Mouse (Mus musculus) cerebellum, postnatal 4 days (tissue): ENCODE data around the gene Lsp1.

Source experiments
- DNase-seq, 2 experiments: peaks; one replicate each; pipeline ENCODE4 v3.0.0; 2022; ENCODE audit warnings: low spot score in 2 of 2, mixed read lengths in 1 of 2

Lsp1 gene

DNA sequence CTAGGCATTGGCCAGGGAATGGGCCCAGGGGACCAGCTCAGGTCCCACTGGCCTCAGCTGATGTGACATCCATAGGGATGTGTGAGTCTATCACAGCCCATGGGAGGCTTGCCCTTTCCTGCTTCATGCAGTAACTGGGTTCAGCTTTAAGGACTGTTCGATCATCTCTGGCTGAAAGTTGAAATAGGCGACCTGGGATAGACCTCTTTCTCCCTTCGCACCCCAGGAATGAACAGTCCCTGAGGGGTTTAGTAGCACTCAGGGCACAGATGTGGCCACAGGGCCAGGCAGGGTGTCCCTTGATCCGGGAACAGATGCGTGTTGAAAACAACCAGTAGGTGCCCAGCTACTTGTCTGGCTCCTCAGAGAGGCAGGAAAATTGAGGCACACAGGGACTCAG, 15.7 kb downstream of the Lsp1 start:
- no peak for DNase-seq

DNA sequence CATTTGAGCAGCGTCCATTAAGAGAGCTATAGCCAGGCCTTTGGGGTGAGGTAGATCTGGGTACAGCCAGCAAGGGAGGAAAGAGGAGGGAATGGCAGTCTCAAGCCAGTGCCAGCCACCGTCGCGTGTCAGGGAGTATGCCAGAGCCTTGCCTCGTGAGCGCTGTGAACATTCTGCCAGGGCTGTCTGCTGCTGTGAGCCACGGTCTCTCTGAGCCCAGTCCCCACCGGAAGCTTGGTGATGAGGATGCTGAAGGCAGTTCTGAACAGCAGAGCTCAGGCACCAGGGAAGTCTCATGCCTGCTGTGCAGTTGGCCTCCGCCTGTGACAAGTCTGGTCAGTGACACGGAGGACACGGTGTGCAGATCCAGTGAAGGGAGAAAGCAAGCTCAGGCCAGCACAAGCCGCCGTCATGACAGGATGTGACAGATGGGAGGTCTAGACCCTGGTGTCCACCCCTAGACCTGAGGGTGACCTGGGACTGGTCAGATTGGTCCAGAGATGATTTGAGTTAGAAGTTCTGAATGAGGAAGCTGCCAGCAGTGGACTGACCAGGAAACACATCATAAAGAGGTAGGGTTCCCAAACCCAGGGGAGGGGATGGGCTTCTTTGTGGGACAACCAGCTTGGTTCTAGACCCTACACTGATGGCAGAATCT, 16.3 kb downstream of the Lsp1 start:
- peak in 1 of 2 experiments; percentile 34 for DNase-seq

DNA sequence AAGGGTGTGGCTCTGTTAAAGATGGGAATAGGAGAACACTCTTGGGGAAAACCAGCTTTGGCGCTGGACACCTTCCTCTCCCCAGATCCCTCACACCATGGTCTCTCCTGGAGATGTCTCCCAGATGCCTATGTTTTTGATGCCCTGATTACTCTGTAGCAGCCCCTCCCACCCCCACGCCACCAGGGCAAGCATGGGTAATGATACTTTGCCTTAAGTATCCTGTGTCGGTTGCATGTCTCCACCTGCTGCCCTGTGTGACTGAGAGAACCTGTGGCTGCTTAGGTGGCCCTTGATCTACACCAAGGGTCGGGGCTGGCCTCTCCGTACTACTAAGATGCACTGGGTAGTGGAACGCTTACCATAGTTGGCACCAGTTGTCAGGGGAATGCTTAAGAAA, 17.4 kb downstream of the Lsp1 start:
- no peak for DNase-seq

DNA sequence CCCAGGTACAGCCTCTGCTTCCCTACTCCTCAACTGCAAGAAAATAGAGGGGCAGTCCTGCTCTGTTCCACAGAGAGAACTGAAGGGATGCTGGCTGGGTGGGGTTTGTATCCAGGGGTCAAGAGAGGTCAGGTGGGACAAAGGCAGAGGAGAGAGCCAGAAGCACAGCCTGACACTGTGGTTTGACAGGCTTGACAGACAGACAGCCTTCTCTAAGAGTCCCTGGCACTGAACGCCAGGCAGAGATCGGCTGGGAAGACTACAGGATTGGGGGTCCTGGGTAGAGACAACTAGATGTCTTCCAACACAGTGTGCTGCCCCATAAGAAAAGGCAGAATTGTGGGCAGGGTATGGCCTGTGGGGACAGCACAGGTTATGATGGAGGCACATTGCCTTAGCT, 18.0 kb downstream of the Lsp1 start:
- no peak for DNase-seq

DNA sequence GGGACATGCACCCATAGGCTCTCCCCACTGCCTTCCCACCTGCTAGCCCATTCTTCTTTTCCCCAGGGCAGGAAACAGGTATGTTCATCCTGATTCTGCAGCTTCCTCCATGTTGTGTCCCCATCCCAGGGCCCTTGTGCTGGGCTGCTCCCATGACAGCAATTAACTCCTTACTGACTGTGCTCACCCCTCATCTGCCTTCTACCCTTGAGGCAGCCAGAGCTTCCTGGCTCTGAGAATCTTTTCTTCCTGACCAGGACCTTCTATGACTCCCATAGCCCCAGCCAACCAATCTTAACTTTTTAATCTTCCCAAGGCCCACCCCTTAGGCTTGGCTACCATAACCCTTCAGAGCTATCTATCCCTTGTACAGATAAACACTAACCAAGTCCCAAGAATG, 18.7 kb downstream of the Lsp1 start:
- no peak for DNase-seq

DNA sequence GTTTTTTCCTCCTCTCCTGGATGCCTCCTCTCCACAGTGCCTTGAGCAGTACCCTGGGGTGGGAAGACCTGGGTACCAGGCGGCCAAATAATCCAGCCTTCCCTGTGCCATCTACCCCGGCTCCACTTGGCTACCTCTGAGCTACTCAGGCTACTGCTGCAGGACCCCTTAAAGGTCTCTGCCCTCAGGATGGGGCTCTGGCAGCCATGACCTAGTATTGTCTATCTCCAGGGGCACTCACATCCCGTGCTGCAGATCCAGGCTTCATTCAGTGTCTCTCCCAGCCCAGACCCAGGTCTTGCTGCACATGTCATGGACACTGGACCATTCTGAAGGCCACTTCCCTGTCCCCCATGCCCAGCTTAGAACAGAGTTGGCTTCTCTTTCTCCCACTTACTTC, 19.3 kb downstream of the Lsp1 start:
- DNase-seq = no peak

DNA sequence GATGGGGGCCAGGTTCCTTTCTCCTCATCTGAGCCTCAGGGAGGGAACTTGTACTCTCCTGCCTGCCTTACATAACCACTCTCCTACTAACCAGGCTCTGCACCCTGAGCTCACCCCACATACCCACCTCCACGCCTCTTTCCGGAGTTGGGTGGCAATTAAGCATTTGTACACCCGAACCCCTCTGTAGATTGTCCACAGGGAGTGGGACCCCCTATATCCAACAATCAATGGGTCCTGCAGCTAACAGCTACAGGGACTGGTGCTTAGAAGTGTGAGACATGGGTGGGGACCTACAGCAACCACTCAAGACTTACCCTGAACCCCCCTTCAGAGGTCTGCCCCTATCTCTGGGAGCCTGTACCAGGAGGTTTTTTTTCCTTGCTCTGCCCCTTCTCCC, 20.1 kb downstream of the Lsp1 start:
- DNase-seq = no peak

DNA sequence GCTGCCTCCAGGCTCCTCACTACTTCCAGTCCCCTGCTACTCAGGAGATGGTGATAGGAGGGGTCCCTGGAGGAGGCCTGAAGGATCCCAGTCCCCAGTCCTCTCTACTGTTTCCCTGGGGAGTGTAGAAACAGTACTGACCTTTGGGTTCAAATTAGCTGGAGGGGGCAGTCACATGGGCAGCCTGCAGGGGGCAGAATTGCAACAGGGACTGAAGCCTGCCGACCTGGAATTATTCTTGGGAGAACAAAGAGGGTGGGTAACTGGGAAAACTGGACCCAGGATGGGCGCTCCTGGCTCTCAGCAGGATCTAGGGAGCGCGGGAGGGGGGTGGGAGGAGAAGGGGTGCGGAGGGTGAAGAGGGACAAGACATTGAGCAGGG, 20.6 kb downstream of the Lsp1 start:
- peak in 1 of 2 experiments; percentile 63 for DNase-seq

DNA sequence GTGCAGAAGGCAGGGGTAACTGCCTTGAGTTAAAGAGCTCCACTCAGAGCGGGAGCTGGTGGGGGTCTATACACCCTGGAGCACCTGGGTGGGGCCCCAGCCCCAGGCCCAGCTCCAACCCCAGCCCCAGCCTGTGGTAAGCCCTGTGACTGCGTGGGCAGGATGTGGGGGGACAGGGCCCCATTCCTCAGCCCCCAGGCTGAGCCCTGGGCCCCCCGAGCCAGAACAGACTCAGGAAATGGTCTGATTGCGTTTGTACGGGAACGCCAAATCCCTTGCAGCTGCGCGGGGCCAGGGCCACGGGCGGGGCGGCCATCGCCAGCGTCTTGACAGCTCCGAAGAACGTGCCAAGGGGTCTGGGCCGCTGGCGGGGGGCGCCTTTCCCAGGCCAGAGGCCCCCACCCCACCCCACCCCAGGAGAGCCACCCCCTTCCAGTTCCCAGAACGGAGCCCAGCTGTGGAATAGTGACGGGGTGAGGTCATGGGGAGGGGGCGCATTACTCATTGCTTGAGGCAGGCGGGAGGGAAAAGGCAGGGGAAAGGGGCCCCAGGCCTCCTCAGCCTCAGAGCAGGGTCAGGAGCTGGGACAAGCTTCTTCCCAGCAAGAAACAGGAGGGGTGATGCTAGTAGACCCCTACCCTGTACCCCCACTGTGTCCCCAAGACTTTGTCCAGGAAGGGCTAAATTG, 21.1 kb downstream of the Lsp1 start:
- DNase-seq = no peak

DNA sequence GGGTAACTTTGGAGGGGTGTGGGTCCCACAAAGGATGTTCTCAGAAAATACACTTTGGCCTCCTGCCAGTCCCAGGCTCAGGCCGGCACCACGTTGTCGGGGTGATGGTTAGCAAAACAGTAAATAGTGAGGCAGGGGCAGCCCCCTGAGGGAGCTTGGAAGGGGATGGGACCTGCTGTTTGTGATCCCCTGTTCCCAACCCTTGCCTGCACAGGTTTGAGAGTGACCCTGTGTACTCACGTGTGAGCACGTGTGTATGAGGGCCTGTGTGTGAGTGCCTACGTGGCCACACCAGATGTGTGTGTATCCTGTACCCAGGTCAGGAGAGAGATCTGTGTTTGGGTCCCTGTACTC, 21.6 kb downstream of the Lsp1 start:
- no peak for DNase-seq

DNA sequence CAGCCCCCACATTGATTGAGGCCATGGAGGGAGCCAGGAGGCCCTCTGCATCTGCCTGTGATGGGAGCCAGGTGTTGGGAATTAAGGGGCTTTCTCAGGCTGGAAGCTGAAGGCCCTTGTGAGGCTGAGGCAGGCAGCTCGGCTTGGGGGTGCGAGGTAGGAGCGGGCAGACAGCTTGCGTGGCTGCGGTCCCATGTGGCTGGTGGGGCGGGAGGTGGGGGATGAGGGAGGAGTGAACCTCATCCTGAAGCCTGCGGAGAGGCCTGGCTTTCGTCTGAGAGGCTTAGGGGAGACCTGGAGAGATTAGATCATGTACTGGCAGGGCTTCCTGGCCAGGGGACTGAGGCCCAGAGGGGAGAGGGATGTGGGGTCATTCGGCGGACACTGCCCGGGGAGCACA, 22.5 kb downstream of the Lsp1 start:
- no peak for DNase-seq

DNA sequence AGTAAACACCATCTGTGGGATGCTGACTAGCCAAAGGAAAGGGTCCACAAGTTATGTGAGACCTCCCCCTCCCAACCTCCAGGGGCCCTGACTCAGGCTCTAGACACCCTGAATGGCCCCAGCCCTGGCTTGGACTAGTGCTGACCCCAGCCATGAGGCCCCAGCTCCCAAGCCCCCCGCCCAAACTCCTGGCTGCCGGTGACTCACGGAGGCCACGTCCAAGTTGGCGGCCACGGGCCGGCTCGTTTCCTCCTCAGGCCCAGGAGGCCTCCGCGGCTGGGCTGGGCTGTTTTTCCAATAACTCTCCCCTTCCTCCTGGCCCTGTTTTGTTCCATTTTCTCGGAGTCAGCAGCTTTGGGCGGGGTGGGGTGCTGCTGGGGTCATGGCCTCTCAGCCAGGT, 24.2 kb downstream of the Lsp1 start:
- no peak for DNase-seq

DNA sequence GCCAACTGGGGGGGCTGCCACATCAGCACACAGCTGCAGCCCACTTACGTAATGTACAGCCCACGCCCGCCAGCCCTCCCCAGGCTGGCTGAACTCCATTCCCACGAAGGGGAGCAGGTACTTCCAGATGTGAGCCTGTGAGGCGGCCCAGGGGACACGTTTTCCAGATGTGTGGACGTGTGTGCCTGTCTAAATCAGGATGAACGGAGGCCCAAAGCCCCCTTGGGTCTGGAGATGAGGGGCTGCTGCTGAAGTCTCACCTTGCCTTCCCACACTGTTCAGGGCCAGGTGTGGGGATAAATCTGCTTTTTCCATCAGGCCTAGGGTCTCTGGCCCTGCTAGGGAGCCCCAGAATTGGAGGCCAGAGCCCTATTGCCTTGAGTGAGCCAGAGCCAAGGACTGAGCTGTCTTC, 26.1 kb downstream of the Lsp1 start:
- DNase-seq = no peak

DNA sequence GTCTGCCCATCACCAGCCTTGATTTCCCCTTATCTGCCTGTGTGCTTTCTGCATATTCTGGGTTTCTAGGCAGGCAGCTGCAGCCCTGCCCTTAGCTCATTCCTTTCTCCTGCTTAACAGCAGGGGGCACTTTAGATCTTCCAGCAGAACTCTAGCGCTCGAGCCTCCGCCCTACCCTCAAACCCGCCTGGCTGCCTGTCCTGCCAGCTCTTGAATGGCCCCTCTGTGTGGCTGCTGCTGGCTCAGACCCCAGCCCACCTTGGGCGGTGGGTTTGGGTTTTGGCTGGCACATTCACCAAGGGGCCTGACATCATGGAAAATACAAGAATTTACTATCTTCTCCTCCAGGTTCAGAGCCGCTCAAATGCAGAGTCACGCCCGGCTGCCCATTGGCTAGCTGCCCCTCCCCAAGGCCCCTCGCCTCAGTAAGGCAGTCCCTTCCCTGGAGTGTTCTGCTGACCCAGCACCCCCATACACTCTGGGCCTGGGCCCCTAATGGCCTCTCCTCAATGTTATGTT, 26.8 kb downstream of the Lsp1 start:
- no peak for DNase-seq

DNA sequence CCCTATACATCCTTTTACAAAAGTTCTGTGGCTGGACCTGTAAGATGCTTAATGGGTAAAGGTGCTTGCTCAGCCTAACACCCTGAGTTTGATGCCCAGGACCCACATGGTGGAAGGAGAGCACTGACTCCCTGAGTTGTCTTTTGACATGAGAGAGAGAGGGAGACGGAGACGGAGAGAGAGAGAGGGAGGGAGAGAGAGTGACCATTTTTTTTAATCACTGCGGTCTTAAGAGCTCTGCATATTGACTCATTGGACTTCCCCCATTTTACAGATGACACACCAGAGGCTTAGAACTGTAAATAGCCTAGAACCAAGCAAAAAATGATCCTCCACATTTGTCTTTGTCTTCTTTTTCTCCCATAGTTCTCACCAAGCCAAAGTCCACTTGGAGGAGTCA, 27.4 kb downstream of the Lsp1 start:
- DNase-seq = no peak

DNA sequence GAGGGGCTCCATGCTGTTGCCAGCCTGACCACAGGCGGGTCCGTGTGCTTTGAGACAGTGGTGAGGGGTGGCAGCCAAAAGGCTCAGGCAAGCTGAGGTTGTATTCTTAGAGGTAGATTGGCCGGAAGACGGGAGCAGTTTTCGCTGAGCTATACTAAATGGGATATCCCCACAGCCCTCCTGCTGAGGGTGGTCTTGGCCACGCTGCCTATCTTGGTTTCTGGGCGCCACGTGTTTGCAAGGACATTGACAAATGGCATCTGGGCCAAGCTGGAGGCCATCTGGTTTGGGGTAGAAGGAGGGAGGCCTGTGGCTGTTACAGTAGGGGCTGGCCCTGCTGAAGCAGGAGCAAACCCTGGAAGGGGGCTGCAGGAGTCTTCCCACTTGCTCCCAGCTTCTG, 32.9 kb downstream of the Lsp1 start:
- no peak for DNase-seq

DNA sequence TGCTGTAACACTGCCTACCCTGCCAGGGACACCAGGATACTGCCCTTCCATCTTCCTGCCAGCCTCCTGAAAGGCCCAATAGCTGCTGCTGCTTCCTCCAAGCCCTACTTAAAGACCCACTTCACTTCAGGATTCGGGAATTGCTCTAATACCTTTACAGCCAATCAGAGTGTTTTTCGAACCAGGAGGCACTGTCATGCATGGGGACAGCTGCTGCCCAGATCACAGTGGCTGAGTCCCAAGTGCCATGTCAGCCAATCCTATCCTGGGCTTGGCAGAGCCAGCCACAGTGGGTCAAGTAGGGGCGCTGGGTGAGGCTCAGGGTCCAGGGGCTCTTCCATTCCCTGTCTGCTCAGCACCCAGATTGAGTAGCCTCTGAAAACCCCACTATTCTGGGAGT, 35.5 kb downstream of the Lsp1 start:
- no peak for DNase-seq

DNA sequence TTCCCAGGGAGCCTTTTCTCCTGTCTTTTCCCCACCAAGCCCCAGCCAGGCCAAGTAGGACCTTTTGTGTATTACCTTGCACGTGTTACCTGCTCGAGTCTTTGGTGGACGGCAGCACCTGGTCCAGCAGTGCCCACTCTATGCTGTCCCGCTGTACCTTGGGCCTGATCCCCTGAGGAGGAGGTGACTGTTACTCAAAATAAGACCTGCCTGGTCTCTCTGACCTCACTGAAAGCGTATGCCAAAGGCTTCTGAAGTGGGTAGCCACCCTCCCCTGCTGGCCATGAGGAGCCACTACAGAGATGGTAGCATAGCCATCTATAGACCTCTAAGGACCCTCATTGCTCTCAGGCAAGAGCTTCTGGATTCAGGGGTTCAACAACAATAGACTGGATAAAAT, 36.2 kb downstream of the Lsp1 start:
- DNase-seq = no peak

DNA sequence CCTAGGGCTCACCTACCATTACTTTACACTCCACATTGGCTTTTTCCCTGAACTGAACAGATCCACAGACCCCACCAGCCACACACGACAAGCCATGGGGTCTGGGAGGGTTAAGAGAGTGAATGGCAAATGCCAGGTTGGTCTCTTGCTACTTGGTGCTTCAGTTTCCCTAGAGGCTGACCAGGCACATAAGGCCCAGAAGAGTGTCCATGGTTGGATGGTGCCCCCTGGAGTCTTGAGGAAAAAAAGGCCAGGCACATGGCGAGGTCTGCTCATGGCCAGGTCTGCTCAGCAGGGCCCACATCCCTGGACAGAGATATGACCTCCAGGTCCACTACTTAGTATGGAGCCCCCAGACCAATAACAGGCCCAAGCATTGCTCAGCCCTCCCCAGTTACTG, 37.2 kb downstream of the Lsp1 start:
- DNase-seq = no peak

DNA sequence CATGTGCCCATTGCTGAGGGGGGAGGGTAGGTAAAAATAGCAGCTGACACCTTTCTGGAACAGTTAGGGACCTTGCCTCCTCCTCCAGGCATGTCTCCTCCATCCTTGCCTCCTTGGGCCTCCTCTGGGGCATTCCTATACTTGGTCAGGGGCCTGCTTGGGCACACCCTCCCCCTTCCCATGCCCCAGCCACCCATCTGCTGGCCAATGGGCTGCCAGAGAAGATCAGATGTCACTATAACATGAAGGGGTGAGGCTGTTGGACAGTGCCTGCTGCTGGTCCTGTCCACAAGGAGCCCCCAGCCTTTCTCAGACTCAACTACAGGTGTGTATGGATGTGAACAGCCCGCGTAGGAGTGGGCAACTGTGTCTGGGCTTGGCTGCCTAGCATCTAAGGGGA, 38.0 kb downstream of the Lsp1 start, which contains the start of gene Tnnt3:
Gene Tnnt3, plus strand, starts transcription at position 262 of the 400 bp plus-strand sequence.
- no peak for DNase-seq

DNA sequence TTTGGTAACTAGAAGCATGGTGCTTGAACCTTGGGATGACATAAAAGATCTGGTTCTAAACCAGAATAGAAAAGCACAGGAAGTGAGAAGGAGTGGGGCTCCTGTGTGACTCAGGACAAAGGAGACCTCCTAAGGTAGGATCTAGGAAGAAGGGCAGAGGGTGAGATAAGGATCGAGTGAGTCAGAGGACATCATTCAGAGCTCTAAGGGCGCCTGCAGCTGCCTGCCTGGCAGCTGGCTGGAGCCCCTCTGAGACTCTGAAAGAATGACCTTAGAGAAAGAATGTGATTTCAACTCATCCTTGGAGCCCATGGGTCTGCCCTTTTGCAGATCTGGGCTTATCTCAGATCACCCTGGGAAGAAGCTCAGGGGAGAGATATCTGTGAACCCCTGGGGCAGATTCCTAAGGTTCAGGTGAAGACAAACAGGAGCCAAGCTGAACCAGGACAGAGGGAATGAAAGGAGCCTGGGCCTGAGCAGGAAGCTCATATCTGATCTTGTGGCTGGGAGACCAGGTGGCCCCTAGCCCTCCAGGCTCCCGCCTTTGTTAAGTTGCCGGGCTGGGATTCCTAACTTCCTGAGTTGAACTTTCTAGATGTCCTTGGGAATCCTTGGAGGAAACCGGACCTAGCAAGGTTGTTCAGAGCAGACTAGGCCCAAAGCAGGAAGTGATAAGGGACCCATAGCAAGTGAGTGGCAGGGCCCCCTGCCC, 38.6 kb downstream of the Lsp1 start:
- no peak for DNase-seq

DNA sequence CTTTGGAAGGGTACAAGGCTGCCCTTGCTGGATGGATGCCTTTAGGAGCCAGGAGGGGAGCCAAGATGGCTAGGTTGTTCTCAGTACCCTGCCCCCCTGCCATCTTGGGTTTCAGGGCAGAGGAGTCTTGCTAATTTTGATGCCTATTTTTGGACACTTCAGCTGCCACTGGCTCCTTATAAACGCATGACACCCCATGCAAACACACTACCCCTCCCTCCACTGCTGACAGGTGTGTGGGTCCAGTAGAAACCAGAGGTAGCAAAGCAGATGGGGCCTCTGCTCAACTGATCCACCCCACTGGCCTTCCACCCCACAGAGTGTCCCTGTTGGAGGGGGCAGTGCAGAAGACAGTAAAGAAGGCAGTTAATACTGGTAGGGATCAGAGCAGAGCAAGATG, 39.4 kb downstream of the Lsp1 start:
- no peak for DNase-seq

DNA sequence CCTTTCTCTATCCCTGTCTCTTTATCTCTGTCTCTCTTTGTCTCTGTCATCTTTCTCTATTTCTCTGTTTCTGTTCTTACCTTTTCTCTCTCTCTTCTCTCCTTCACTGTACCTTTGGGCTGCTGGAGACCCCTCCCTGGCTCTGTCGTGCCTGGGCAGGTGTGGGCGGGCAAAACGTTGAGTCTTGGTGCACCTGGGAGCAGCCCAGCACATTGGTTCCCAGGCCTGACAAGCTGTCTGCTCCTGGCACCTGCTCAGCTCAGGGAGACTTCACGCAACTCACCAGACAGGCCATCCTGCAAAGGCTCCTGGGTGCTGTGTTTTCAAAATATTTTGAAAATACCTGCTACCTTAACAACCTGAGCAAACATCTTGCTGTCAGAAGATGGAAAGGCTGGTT, 42.6 kb downstream of the Lsp1 start:
- no peak for DNase-seq
